Mouse (Mus musculus) cerebellum, adult 9-10 months (tissue): ENCODE measurements around the gene Gpcpd1.
"Not testable (repeated sequence)": the region's sequence is repeated elsewhere in the genome, so short reads cannot be mapped to it uniquely, and the experiment has no call there.

Experiments
- DNase-seq: peaks from one replicate; pipeline ENCODE4 v3.0.0; 2022

The Gpcpd1 gene

DNA sequence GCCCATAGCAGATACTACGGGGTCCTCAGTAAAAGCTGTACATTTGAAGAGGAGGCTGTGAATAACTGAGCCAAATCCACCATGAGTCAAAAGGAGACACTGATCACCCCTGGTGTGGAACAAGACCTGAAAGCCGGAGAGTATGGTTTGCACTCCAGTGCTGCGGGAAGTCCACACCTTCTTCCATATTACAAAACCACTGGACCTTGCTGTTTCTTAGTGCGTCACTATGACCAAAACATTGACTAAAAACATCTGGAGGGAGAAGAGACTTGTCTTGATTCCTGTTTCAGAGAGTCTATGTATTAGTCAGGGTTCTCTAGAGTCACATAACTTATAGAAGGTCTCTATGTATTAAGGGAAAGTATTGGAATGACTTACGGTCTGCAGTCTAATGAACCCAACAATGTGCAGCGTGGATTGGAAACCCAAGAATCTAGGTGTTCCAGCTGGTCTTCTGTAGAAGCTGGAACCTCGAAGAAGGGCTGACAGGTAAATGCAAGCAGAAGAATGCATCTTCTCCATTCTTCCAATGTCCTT, at the start of gene Gpcpd1:
Gene Gpcpd1 (minus strand): TSS at position 490 of the 540 bp plus-strand sequence.
- no peak for DNase-seq

DNA sequence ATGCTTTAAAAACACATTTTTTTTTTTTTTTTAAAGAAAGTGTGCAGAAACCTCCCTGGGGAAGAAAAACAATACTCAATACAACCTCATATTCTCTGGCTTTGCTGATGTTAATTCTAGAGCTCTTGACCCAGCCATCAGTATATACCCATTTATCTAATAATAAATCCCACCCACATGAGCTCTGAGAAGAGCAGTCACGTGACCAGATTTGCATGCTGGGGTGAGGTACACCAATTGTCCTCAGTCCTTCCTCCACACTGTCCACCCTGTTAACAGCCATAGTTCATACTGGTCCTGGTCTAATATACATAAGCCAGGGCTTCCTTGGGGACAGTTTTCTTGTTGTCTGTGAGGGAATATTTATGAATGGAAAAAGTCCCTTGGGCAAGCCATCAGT, 49.0 kb upstream of the Gpcpd1 start:
- no peak for DNase-seq

GRCm38 (mm10) chr2:132628626-132629025, 41.1 kb upstream of the Gpcpd1 start:
- no peak for DNase-seq

- DNase-seq = no peak
These were observed 35.6 kb upstream of the Gpcpd1 start for GRCm38 (mm10) chr2:132623092-132623491.

DNA sequence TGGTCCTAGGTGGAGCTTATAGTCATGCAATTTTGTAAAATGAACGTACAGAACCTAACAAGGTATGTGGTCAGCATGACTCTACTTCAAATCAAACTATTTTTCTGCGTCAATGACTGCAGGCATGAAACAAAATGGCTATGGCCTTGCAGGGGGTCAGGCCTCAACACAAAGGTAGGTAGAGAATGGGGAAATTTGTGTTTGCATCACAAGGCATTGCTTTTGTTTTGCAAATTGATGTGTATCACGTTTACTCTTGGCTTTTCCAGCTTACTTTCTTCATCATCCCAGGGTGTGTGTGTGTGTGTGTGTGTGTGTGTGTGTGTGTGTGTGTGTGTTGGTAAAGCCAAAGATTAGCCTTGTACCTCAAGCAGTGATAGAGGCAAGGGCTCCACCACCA, 30.2 kb upstream of the Gpcpd1 start:
- no peak for DNase-seq

DNA sequence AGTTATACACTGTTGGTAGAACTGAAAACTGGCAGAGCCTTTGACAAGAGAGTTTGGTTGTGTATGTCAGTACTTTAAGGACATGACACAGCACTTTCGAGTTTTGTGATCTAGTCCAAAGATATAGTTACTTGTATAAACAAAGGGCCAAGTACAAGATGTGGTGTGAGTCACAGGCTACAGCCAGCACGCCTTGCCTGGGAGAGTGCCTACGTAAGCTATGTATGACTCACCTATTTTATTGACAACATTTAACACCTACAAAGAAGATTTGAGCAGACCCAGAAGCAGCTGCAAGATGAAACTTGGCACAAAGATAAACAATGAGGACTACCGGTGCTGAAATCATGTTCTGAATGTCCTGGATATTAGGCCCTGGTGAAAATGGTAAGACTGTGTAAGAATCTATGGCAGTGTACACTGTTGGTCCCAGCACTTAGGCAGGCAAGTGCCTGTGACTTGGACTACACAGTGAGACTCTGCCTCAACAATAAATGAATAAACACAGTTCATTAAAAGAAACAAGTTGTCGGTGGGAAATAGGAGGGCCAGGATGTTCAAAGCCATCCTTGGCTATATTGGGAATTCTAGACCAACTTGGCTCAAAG, 26.2 kb upstream of the Gpcpd1 start:
- DNase-seq = no peak

- no peak for DNase-seq
These were observed 24.2 kb upstream of the Gpcpd1 start for GRCm38 (mm10) chr2:132611551-132612233.

DNA sequence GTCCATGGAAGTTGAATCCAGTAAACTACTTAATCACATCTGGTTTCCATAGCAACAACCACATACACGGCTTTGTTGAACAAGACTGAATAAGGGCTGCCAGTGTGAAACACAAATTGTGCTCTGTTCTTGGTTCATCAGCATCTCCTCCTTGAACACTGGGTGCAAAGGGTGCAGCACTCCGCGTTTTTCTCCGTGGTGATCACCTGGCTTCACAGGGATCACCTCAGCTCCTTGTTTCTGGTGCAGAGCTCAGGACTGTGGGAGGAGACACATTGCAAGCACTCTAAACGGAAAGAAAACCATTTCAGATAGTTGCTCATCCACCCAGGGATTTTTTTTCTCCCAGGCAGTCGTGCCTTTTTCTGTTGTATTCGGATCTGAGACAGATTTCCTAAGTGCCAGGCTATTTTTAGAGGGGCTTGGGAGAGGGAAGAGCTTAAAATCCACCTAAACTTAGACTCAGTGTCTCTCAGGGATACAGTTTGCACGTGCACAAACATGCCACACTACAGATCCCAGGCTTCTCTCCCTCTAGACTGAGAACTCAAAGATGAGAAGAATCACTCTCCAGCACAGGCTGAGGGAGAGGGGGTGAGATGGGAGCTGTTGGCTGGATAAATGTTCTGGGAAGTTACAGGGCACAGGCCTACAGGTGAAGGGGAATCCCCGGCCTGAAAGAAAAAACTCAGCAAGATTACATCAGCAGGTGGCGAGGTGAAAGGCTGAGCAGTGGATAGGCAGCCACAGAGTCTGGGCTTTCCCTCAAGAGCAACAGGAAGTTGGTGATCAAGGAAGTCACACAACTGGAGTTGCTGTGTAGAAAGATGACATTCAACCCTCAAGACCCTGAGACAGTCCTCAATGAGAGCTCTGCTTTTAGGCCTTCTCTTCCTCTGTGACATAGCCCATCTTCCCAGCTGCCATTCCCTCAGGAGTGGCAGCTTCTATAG, 19.9 kb upstream of the Gpcpd1 start:
- no peak for DNase-seq

GRCm38 (mm10) chr2:132605795-132606563, 18.4 kb upstream of the Gpcpd1 start:
- DNase-seq = no peak

DNA sequence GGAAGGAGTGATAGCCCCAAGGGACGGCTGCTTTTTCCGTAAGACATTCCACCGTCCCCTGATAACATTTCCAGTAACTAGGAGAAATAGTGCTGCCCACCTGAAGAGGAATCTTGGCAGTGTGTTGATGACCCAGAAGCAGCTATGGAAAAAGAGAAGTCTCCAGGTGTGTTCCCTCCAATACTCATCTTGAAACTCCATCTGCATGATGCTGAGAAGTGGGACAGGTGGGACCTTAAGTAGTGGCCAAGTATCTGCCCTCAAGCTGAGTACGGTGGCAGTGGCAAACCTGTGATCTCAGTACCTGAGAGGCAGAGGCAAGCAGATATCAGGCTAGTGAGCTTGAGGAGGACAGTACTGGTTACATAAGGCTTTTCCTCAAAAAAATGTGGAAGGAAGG, 17.4 kb upstream of the Gpcpd1 start:
- DNase-seq = no peak

- no peak for DNase-seq
These were observed 16.2 kb upstream of the Gpcpd1 start for GRCm38 (mm10) chr2:132603706-132604105.

DNA sequence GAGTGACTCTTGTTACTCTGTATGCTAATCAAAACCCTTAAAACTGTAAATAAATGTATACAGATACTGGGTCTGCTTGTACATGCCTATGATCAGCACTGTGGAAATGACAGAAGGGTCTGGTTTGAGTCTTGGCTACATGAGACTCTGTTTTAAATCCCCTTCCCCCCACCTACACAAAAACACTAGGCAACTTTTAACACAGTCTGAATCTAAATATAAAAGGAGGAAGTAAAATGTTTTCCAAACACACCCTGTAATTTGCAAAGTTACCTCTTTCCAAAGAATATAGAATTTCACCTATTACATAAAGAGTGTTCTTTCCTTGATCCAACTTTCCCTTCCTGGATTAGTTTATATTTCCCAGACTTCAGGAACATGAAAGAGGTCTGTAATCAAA, 14.2 kb upstream of the Gpcpd1 start:
- DNase-seq = no peak

DNA sequence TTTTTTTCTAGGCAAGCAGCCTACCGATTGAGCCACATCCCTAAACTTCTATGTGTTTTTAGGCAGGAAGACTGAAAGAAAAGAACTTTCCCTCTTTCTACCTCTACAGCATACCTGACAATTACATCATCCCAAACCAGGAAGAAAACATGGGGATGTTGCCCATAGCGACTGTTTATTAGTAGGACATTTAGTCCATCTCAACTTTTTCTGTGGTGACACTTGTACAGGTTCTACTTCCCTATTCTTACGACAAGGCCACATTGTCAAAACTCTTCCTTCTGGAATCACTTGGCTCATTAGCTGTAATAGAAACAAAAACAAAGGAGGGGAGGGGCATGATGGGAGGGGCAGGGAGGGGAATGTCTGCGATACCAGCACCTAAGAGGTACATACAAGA, 12.6 kb upstream of the Gpcpd1 start:
- no peak for DNase-seq

DNA sequence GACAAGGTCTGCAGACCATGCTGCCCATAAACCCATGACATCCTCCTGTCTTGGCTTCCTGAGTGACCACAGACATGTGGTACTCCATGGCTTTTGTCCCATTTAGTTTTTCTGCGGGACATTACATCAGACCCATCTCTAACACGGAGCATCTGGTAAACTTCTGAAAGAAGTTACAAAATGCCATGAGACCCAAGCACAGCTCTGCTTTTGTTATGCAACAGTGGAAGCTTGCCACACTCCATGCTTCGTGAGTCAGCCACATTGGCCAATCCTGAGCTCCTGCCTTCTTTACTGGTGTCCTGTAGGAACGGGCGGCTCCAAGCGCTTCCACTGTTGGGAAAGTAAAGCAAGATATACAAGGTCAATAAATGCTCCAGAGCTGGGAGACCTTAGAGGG, 11.6 kb upstream of the Gpcpd1 start:
- DNase-seq = no peak

- DNase-seq = no peak
These were observed 10.4 kb upstream of the Gpcpd1 start for GRCm38 (mm10) chr2:132597866-132598480.

- DNase-seq = no peak
These were observed 9.7 kb upstream of the Gpcpd1 start for GRCm38 (mm10) chr2:132597226-132597625.

GRCm38 (mm10) chr2:132595601-132596235, 8.2 kb upstream of the Gpcpd1 start:
- no peak for DNase-seq

DNA sequence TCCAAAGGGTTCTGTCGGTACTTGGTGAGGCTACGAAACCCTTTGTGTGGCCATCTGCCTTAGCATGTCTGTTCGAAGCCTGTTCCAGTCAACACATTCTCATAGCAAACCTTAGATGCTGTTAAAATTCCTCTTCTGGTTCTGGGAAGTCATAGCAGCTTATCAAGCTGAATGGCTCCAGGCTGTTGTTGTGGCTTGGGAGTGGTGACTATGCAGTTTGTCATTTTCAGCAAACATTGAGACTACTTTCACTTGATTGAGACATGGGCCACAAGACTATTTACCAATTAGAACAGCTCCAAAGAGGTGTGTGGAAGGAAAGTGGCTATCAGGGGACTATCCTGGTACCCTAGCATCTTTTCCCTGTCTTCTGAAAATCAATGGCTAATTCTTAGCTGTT, 4.6 kb upstream of the Gpcpd1 start:
- no peak for DNase-seq

DNA sequence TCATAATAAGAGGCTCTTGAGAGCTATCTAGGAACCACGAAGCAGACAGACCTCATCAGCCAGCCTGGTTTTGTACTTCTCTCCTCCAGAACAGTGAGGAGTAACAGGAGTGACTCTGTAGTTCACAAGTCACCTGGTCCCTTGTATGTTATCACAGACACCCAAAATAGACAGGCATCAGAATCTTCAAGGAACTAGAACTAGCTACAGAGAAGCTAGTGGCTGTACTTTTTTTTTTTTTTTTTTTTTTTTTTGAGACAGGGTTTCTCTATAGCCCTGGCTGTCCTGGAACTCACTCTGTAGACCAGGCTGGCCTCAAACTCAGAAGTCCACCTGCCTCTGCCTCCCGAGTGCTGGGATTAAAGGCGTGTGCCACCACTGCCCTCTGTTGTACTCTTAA, 4.0 kb upstream of the Gpcpd1 start:
- not testable (repeated sequence) for DNase-seq

DNA sequence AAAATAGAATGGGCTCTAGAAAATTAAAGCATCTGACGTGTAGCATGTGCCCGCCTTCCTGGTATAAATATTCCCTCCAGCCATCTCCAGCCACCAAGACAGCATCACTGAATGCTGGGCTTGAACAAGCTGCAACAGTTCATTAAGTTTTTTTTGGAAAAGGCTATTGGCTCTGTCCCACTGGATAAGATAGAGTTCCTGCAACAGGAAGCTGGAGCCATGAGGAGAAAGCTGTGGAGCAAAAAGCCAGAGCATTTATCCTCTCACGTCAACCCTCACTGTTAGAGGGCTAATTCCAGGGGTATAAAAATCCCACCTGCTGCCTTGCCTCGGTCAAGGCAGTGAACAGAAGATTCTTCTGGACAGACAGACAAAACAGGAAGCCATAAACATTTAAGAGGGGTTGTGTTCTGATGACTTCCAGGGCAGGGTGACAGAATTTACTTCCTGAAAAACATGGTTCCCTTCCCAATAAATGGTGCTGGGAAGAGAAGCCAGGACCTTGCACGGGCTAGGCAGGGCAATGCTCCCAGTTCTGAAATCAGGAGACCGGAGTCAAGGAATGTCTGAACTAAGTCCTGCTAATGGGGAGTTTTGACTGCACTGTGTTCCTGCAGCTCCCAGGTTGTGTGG, 2.5 kb upstream of the Gpcpd1 start:
- no peak for DNase-seq

GRCm38 (mm10) chr2:132586006-132586405, 1.5 kb downstream of the Gpcpd1 start:
- DNase-seq = no peak
